ENCODE assay signal across 8 mouse cellular contexts in genomic region chr7:103942730-103943129, GRCm38 (mm10). TPM values are rescaled to one million over a fixed set of nuclear protein-coding genes. Genes with fewer than 3 reads are reported as not detected.
DNase-seq lines count a peak whose midpoint lies in the region; ATAC-seq and TF ChIP-seq lines count a peak whose summit lies in the region.

No protein-coding gene starts in this region.

- DNase-seq in hindbrain, embryonic 10.5 days (ENCODE audit: low spot score) = peak; percentile 60
- DNase-seq in CD4-positive helper T cell, adult 2 months (ENCODE audit: low read depth, low spot score) = peak; percentile 48
- DNase-seq in liver, adult 2 months (ENCODE audit: extremely low read depth, low read depth, low spot score) = peak; percentile 33
- DNase-seq in retina, embryonic 14.5 days (ENCODE audit: low spot score) = peak; percentile 81
- DNase-seq in ovary, postnatal 10 days (ENCODE audit: low spot score) = no peak

- WGBS in hindbrain, embryonic 10.5 days = 35% methylated on average over 2 of the region's 2 CpGs
- 32% methylated on average over 2 of the region's 2 CpGs for WGBS in hindbrain, embryonic 12.5 days
- WGBS in liver, adult 2 months = 25% methylated on average over 2 of the region's 2 CpGs

- no peaks in the 10 kb centered on the region for H3K27me3 ChIP-seq in hindbrain, embryonic 10.5 days (ENCODE audit: insufficient read depth, poor library complexity, severe bottlenecking)
- no peaks in the 10 kb centered on the region for H3K27me3 ChIP-seq in hindbrain, embryonic 12.5 days
- H3K27me3 ChIP-seq in liver, adult 2 months (ENCODE audit: control insufficient read depth, insufficient read depth, low read length) = no peaks in the 10 kb centered on the region

- no peak overlapping the region for H3K4me3 ChIP-seq in hindbrain, embryonic 10.5 days
- H3K4me3 ChIP-seq in hindbrain, embryonic 12.5 days = no peak overlapping the region
- no peak overlapping the region for H3K4me3 ChIP-seq in liver, adult 2 months (ENCODE audit: insufficient read depth, low read depth, low read length)

- no peaks in the 10 kb centered on the region for H3K9me3 ChIP-seq in hindbrain, embryonic 10.5 days
- H3K9me3 ChIP-seq in hindbrain, embryonic 12.5 days (replicated peaks) = no peaks in the 10 kb centered on the region

- no peaks in the 10 kb centered on the region for H3K4me1 ChIP-seq in hindbrain, embryonic 10.5 days (replicated peaks)
- no peaks in the 10 kb centered on the region for H3K4me1 ChIP-seq in hindbrain, embryonic 12.5 days
- no peaks in the 10 kb centered on the region for H3K4me1 ChIP-seq in liver, adult 2 months (ENCODE audit: control insufficient read depth, insufficient read depth, low read length)

- no peak overlapping the region for H3K9ac ChIP-seq in hindbrain, embryonic 12.5 days
- H3K9ac ChIP-seq in liver, adult 2 months (ENCODE audit: low read depth, low read length) = no peak overlapping the region

- no peaks in the 10 kb centered on the region for H3K36me3 ChIP-seq in hindbrain, embryonic 10.5 days
- no peaks in the 10 kb centered on the region for H3K36me3 ChIP-seq in hindbrain, embryonic 12.5 days
- H3K36me3 ChIP-seq in liver, adult 2 months (ENCODE audit: control insufficient read depth, insufficient read depth, low read length) = no peaks in the 10 kb centered on the region

- no peaks in the 10 kb centered on the region for H3K79me2 ChIP-seq in liver, adult 2 months (ENCODE audit: control insufficient read depth, insufficient read depth, low read length)

- ATAC-seq in hindbrain, embryonic 12.5 days (ENCODE audit: low FRiP score) = no peak
- ATAC-seq in activated CD4-positive, CD25-positive, alpha-beta regulatory T cell, adult 4 months = peak; percentile 46
- ATAC-seq in granulocyte monocyte progenitor cell, adult 5-6 weeks (replicated peaks; ENCODE audit: poor library complexity, severe bottlenecking) = peak; percentile 96

- peak; percentile 64; the same call in 1 of the 2 replicates for TF ChIP-seq CTCF in liver, adult 2 months (IDR thresholded peaks at IDR 0.05; ENCODE audit: low read depth, low read length)

- no peak overlapping the region for H3K4me2 ChIP-seq in hindbrain, embryonic 12.5 days (replicated peaks)

- H3K27ac ChIP-seq in hindbrain, embryonic 10.5 days = no peak overlapping the region
- H3K27ac ChIP-seq in hindbrain, embryonic 12.5 days = no peak overlapping the region
- H3K27ac ChIP-seq in liver, adult 2 months (replicated peaks; ENCODE audit: insufficient read depth, low read depth, low read length) = no peak overlapping the region

- no peak for TF ChIP-seq POLR2A in liver, adult 2 months (IDR thresholded peaks at IDR 0.05; ENCODE audit: extremely low read depth, insufficient read depth, low read length)

RNA-seq across cellular contexts. Expression of gene Olfr633, which starts 1.5 kb away (rescaled TPM):
- polyA plus RNA-seq in hindbrain, embryonic 10.5 days (2016; fragmentation: Nextera tagmentation; extraction: Ambion mirVana) = not detected in 2 replicates
- polyA plus RNA-seq in hindbrain, embryonic 12.5 days (2016; fragmentation: Nextera tagmentation; extraction: Ambion mirVana) = not detected in 2 replicates
- polyA plus RNA-seq in activated CD4-positive, CD25-positive, alpha-beta regulatory T cell, adult 4 months (2017; shearing (Covaris generic)) = not detected
- not detected in 2 replicates for total RNA-seq in granulocyte monocyte progenitor cell, adult 5-6 weeks (2014; fragmentation: Nextera tagmentation)
- not detected in 2 replicates for total RNA-seq in granulocyte monocyte progenitor cell, adult 5-6 weeks (2017)
- not detected in 2 replicates for total RNA-seq in liver, adult 2 months (2014; rRNA removed)
- not detected in 2 replicates for polyA plus RNA-seq in liver, adult 2 months (2012; rRNA removed)

RNA-seq across cellular contexts. Expression of gene Olfr632, which starts 8.6 kb away (rescaled TPM):
- polyA plus RNA-seq in hindbrain, embryonic 10.5 days (2016; fragmentation: Nextera tagmentation; extraction: Ambion mirVana) = not detected in 2 replicates
- polyA plus RNA-seq in hindbrain, embryonic 12.5 days (2016; fragmentation: Nextera tagmentation; extraction: Ambion mirVana) = not detected in 2 replicates
- not detected for polyA plus RNA-seq in activated CD4-positive, CD25-positive, alpha-beta regulatory T cell, adult 4 months (2017; shearing (Covaris generic))
- total RNA-seq in granulocyte monocyte progenitor cell, adult 5-6 weeks (2014; fragmentation: Nextera tagmentation) = not detected in 2 replicates
- not detected in 2 replicates for total RNA-seq in granulocyte monocyte progenitor cell, adult 5-6 weeks (2017)
- total RNA-seq in liver, adult 2 months (2014; rRNA removed) = not detected in 2 replicates
- not detected in 2 replicates for polyA plus RNA-seq in liver, adult 2 months (2012; rRNA removed)

RNA-seq across cellular contexts. Expression of gene Olfr631, which starts 14.1 kb away (rescaled TPM):
- polyA plus RNA-seq in hindbrain, embryonic 10.5 days (2016; fragmentation: Nextera tagmentation; extraction: Ambion mirVana) = not detected in 2 replicates
- not detected in 2 replicates for polyA plus RNA-seq in hindbrain, embryonic 12.5 days (2016; fragmentation: Nextera tagmentation; extraction: Ambion mirVana)
- polyA plus RNA-seq in activated CD4-positive, CD25-positive, alpha-beta regulatory T cell, adult 4 months (2017; shearing (Covaris generic)) = not detected
- not detected in 2 replicates for total RNA-seq in granulocyte monocyte progenitor cell, adult 5-6 weeks (2014; fragmentation: Nextera tagmentation)
- not detected in 2 replicates for total RNA-seq in granulocyte monocyte progenitor cell, adult 5-6 weeks (2017)
- not detected in 2 replicates for total RNA-seq in liver, adult 2 months (2014; rRNA removed)
- not detected in 2 replicates for polyA plus RNA-seq in liver, adult 2 months (2012; rRNA removed)

RNA-seq across cellular contexts. Expression of gene Olfr635, which starts 28.2 kb away (rescaled TPM):
- 0.03 TPM in 1 of 2 replicates, not detected in the other for polyA plus RNA-seq in hindbrain, embryonic 10.5 days (2016; fragmentation: Nextera tagmentation; extraction: Ambion mirVana)
- polyA plus RNA-seq in hindbrain, embryonic 12.5 days (2016; fragmentation: Nextera tagmentation; extraction: Ambion mirVana) = not detected in 2 replicates
- under 1 TPM in 1 of 2 experiments, not detected in 1; 0.08 TPM for polyA plus RNA-seq in activated CD4-positive, CD25-positive, alpha-beta regulatory T cell, adult 4 months (2017; shearing (Covaris generic))
- total RNA-seq in granulocyte monocyte progenitor cell, adult 5-6 weeks (2014; fragmentation: Nextera tagmentation) = not detected in 2 replicates
- not detected in 2 replicates for total RNA-seq in granulocyte monocyte progenitor cell, adult 5-6 weeks (2017)
- not detected in 2 replicates for total RNA-seq in liver, adult 2 months (2014; rRNA removed)
- polyA plus RNA-seq in liver, adult 2 months (2012; rRNA removed) = not detected in 2 replicates

RNA-seq across cellular contexts. Expression of gene Olfr65, which starts 39.4 kb away (rescaled TPM):
- not detected in 2 replicates for polyA plus RNA-seq in hindbrain, embryonic 10.5 days (2016; fragmentation: Nextera tagmentation; extraction: Ambion mirVana)
- not detected in 2 replicates for polyA plus RNA-seq in hindbrain, embryonic 12.5 days (2016; fragmentation: Nextera tagmentation; extraction: Ambion mirVana)
- polyA plus RNA-seq in activated CD4-positive, CD25-positive, alpha-beta regulatory T cell, adult 4 months (2017; shearing (Covaris generic)) = not detected
- total RNA-seq in granulocyte monocyte progenitor cell, adult 5-6 weeks (2014; fragmentation: Nextera tagmentation) = not detected in 2 replicates
- total RNA-seq in granulocyte monocyte progenitor cell, adult 5-6 weeks (2017) = not detected in 2 replicates
- not detected in 2 replicates for total RNA-seq in liver, adult 2 months (2014; rRNA removed)
- polyA plus RNA-seq in liver, adult 2 months (2012; rRNA removed) = not detected in 2 replicates
